In genomic region chr2:119046649-119047611, GRCm38 (mm10) we compare ENCODE assay signal across 8 mouse cellular contexts. TPM values are rescaled to one million over a fixed set of nuclear protein-coding genes. Genes with fewer than 3 reads are reported as not detected.
DNase-seq lines count a peak whose midpoint lies in the region; ATAC-seq lines count a peak whose summit lies in the region.

Gene Knl1, plus strand, starts transcription at chr2:119047119.

- H3K9me3 ChIP-seq in hindbrain, embryonic 16.5 days (ENCODE audit: control insufficient read depth, low read length), result no peaks in the 10 kb centered on the region

- WGBS in hindbrain, embryonic 16.5 days, result under 1% methylated on average over 72 of the region's 77 CpGs
- WGBS in macrophage (ENCODE audit: missing documents), result under 1% methylated on average over 72 of the region's 77 CpGs

- no peaks in the 10 kb centered on the region for H3K36me3 ChIP-seq in hindbrain, embryonic 16.5 days (ENCODE audit: control insufficient read depth, insufficient read depth, low read length)
- no peaks in the 10 kb centered on the region for H3K36me3 ChIP-seq in macrophage (ENCODE audit: inconsistent target)

- H3K79me2 ChIP-seq in macrophage (ENCODE audit: inconsistent target), result peaks cover 44% of the 10 kb centered on the region

- H3K4me3 ChIP-seq in hindbrain, embryonic 16.5 days (ENCODE audit: low read length), result peak within 1 kb of the TSS; percentile 89
- H3K4me3 ChIP-seq in macrophage (ENCODE audit: inconsistent target), result peak within 1 kb of the TSS; percentile 76

- H3K4me2 ChIP-seq in hindbrain, embryonic 16.5 days (ENCODE audit: low read length), result peak within 1 kb of the TSS; percentile 83

- H3K9ac ChIP-seq in hindbrain, embryonic 16.5 days (ENCODE audit: low read depth, low read length), result peak within 1 kb of the TSS; percentile 62

- DNase-seq in T-cell, adult 2 months (ENCODE audit: low spot score), result peak; percentile 97
- DNase-seq in cerebellum, postnatal 36 days, result peak; percentile 92 to 99
- DNase-seq in gastrocnemius, adult 18-20 months (ENCODE audit: low spot score), result peak; percentile 94
- DNase-seq in left cerebral cortex, adult 18-20 months (ENCODE audit: low spot score in 2 of 2), result peak; percentile 95 to 96
- DNase-seq in right cerebral cortex, adult 18-20 months, result peak; percentile 93
- DNase-seq in urinary bladder, postnatal 10 days (ENCODE audit: low spot score), result peak; percentile 86

- H3K27ac ChIP-seq in hindbrain, embryonic 16.5 days (ENCODE audit: low read depth, low read length), result peak within 1 kb of the TSS; percentile 83
- peak within 1 kb of the TSS; percentile 89 for H3K27ac ChIP-seq in macrophage

- no peaks in the 10 kb centered on the region for H3K27me3 ChIP-seq in hindbrain, embryonic 16.5 days (replicated peaks; ENCODE audit: control insufficient read depth, insufficient read depth, low read length)

- ATAC-seq in hindbrain, embryonic 16.5 days, result peak; percentile 98

- peaks cover 5% of the 10 kb centered on the region for H3K4me1 ChIP-seq in hindbrain, embryonic 16.5 days (ENCODE audit: control insufficient read depth, insufficient read depth, low read depth, low read length)

RNA-seq across cellular contexts. Expression of gene Knl1, which starts in this region (rescaled TPM):
- total RNA-seq in gastrocnemius, adult 18-20 months (2021), result under 1 TPM; 0.05 to 0.27 TPM
- polyA plus RNA-seq in hindbrain, embryonic 16.5 days (2015; fragmentation: Nextera tagmentation; extraction: Ambion mirVana), result 8.3 and 9.7 TPM in 2 replicates
- total RNA-seq in left cerebral cortex, adult 18-20 months (2021), result under 1 TPM; 0.05 to 0.07 TPM
- total RNA-seq in macrophage (2018; cell fraction: chromatin; rRNA removed), result 10 to 100 TPM in 8 of 26 experiments, 1 to 10 TPM in 17, under 1 TPM in 1; 0.62 to 31.1 (median 4.8) TPM
- 1 to 10 TPM in 14 of 26 experiments, under 1 TPM in 12; 0.35 to 3.9 (median 1.1) TPM for total RNA-seq in macrophage (2018; cell fraction: cytosol; rRNA removed)
- total RNA-seq in macrophage (2018; cell fraction: nucleus; rRNA removed), result 10 to 100 TPM in 1 of 26 experiments, 1 to 10 TPM in 23, under 1 TPM in 2; 0.81 to 16.5 (median 2.5) TPM
- polyA plus RNA-seq in macrophage (2018), result 0.27 to 2.3 TPM (median 1.2 TPM) in 3 replicates

Comparison
In these comparisons a context has a peak if more than half of its experiments do, and no peak if none do; other contexts are left out.
1. Peak in every context shown above with its lines: DNase-seq, ATAC-seq, H3K4me3 ChIP-seq and H3K27ac ChIP-seq.
2. Peak in DNase-seq in gastrocnemius, adult 18-20 months; RNA of the gene not detected or under 1 TPM.
3. Peak in DNase-seq in left cerebral cortex, adult 18-20 months; RNA of the gene not detected or under 1 TPM.